Mouse (Mus musculus): ENCODE results near the gene Igf2bp3.

Gene Igf2bp3

GRCm38 (mm10) chr6:49057053-49058021 lies 157.4 kb downstream of the Igf2bp3 start:
- peak; percentile 80 for DNase-seq

GRCm38 (mm10) chr6:49056009-49056408 lies 158.7 kb downstream of the Igf2bp3 start:
- no peak for DNase-seq

- DNase-seq, result peak; percentile 68
Measured at GRCm38 (mm10) chr6:49055256-49055733, 159.5 kb downstream of the Igf2bp3 start.

- no peak for DNase-seq
Measured at GRCm38 (mm10) chr6:49052191-49052590, 162.6 kb downstream of the Igf2bp3 start.

GRCm38 (mm10) chr6:49050677-49051410 lies 163.9 kb downstream of the Igf2bp3 start:
- DNase-seq, result no peak

GRCm38 (mm10) chr6:49048395-49048794 lies 166.4 kb downstream of the Igf2bp3 start:
- DNase-seq, result no peak

GRCm38 (mm10) chr6:49047848-49048247 lies 166.9 kb downstream of the Igf2bp3 start:
- no peak for DNase-seq

- DNase-seq, result no peak
Measured at GRCm38 (mm10) chr6:49046976-49047375, 167.8 kb downstream of the Igf2bp3 start.

GRCm38 (mm10) chr6:49046502-49046901 lies 168.3 kb downstream of the Igf2bp3 start:
- no peak for DNase-seq

GRCm38 (mm10) chr6:49039470-49040180 lies 175.1 kb downstream of the Igf2bp3 start:
- DNase-seq, result peak; percentile 81

- no peak for DNase-seq
Measured at GRCm38 (mm10) chr6:49037268-49037662, 177.5 kb downstream of the Igf2bp3 start.

- peak; percentile 30 for DNase-seq
Measured at GRCm38 (mm10) chr6:49036275-49037267, 178.2 kb downstream of the Igf2bp3 start, which contains the start of gene Gpnmb. Gene Gpnmb (plus strand): TSS chr6:49036546.
